Mouse (Mus musculus): ENCODE measurements around the gene Sytl2. TPM values are rescaled to one million over a fixed set of nuclear protein-coding genes. Genes with fewer than 3 reads are reported as not detected.

Gene Sytl2
- polyA plus RNA-seq, 1 experiment from 2014 or later = 10.0 TPM

GRCm38 (mm10) chr7:90282786-90283185 is 19.3 kb upstream of the Sytl2 start:
- H3K4me3 ChIP-seq (ENCODE audit: control insufficient read depth in 1 of 2, insufficient read depth in 1 of 2, low read depth in 1 of 2, low read length in 2 of 2) = no peak overlapping the region
- no peak for ATAC-seq (ENCODE audit: insufficient number of reproducible peaks, insufficient read depth, low FRiP score, low read depth)
- no peak overlapping the region for H3K9ac ChIP-seq (ENCODE audit: low read length)
- H3K36me3 ChIP-seq (ENCODE audit: control insufficient read depth, insufficient read depth, low read length) = no peaks in the 10 kb centered on the region
- H3K4me2 ChIP-seq (ENCODE audit: low read length) = no peak overlapping the region
- no peak overlapping the region for H3K27ac ChIP-seq (replicated peaks in 1 of 2; ENCODE audit: control insufficient read depth in 1 of 2, insufficient read depth in 1 of 2, low read depth in 2 of 2, low read length in 2 of 2)
- H3K27me3 ChIP-seq (ENCODE audit: control insufficient read depth, insufficient read depth, low read length) = no peaks in the 10 kb centered on the region
- 88% methylated on average over 1 of the region's 1 CpGs for WGBS
- H3K4me1 ChIP-seq (ENCODE audit: control insufficient read depth in 2 of 2, insufficient read depth in 2 of 2, low read length in 2 of 2) = peaks cover 3 to 8% of the 10 kb centered on the region in 2 experiments; a peak in 2 of 4 replicates
- no peaks in the 10 kb centered on the region for H3K9me3 ChIP-seq (ENCODE audit: control insufficient read depth, low read length)

- 63% methylated on average over 7 of the region's 7 CpGs for WGBS
- no peaks in the 10 kb centered on the region for H3K9me3 ChIP-seq (ENCODE audit: control insufficient read depth, low read length)
- H3K4me2 ChIP-seq (ENCODE audit: low read length) = no peak overlapping the region
- no peak overlapping the region for H3K27ac ChIP-seq (replicated peaks in 1 of 2; ENCODE audit: control insufficient read depth in 1 of 2, insufficient read depth in 1 of 2, low read depth in 2 of 2, low read length in 2 of 2)
- no peaks in the 10 kb centered on the region for H3K27me3 ChIP-seq (ENCODE audit: control insufficient read depth, insufficient read depth, low read length)
- no peak overlapping the region for H3K4me3 ChIP-seq (ENCODE audit: control insufficient read depth in 1 of 2, insufficient read depth in 1 of 2, low read depth in 1 of 2, low read length in 2 of 2)
- H3K36me3 ChIP-seq (ENCODE audit: control insufficient read depth, insufficient read depth, low read length) = no peaks in the 10 kb centered on the region
- H3K9ac ChIP-seq (ENCODE audit: low read length) = no peak overlapping the region
- no peak for ATAC-seq (ENCODE audit: insufficient number of reproducible peaks, insufficient read depth, low FRiP score, low read depth)
- peaks cover 3 to 8% of the 10 kb centered on the region in 2 experiments; a peak in 2 of 4 replicates for H3K4me1 ChIP-seq (ENCODE audit: control insufficient read depth in 2 of 2, insufficient read depth in 2 of 2, low read length in 2 of 2)
These were observed 17.3 kb upstream of the Sytl2 start for GRCm38 (mm10) chr7:90284793-90285192.

GRCm38 (mm10) chr7:90291885-90292284 is 10.2 kb upstream of the Sytl2 start:
- WGBS = 77% methylated on average over 6 of the region's 6 CpGs

GRCm38 (mm10) chr7:90302647-90303552 is 848 bp downstream of the Sytl2 start:
- Histone ChIP-seq H3K4me1 (ENCODE audit: control insufficient read depth in 2 of 2, insufficient read depth in 2 of 2, low read length in 2 of 2) (peaks cover 2 to 4% of the 10 kb centered on the region in 2 experiments; a peak in 1 of 4 replicates), H3K4me2 (ENCODE audit: low read length) (peak overlapping the region; percentile 99), H3K27me3 (ENCODE audit: control insufficient read depth, insufficient read depth, low read length) (no peaks in the 10 kb centered on the region), H3K9ac (ENCODE audit: low read length) (peak overlapping the region; percentile 71), H3K9me3 (ENCODE audit: control insufficient read depth, low read length) (no peaks in the 10 kb centered on the region), H3K36me3 (ENCODE audit: control insufficient read depth, insufficient read depth, low read length) (no peaks in the 10 kb centered on the region), H3K4me3 (ENCODE audit: control insufficient read depth in 1 of 2, insufficient read depth in 1 of 2, low read depth in 1 of 2, low read length in 2 of 2) (peak overlapping the region; percentile 65 to 73), H3K27ac (replicated peaks in 1 of 2; ENCODE audit: control insufficient read depth in 1 of 2, insufficient read depth in 1 of 2, low read depth in 2 of 2, low read length in 2 of 2) (no peak overlapping the region; a peak in 1 of 4 replicates)
- WGBS = 4% methylated on average over 27 of the region's 27 CpGs
- no peak for ATAC-seq (ENCODE audit: insufficient number of reproducible peaks, insufficient read depth, low FRiP score, low read depth)

More at GRCm38 (mm10) chr7:90291885-90292284, 10.2 kb upstream of the Sytl2 start:
- Histone ChIP-seq H3K4me3 (ENCODE audit: control insufficient read depth in 1 of 2, insufficient read depth in 1 of 2, low read depth in 1 of 2, low read length in 2 of 2) (no peak overlapping the region), H3K9me3 (ENCODE audit: control insufficient read depth, low read length) (no peaks in the 10 kb centered on the region), H3K27ac (replicated peaks in 1 of 2; ENCODE audit: control insufficient read depth in 1 of 2, insufficient read depth in 1 of 2, low read depth in 2 of 2, low read length in 2 of 2) (no peak overlapping the region), H3K36me3 (ENCODE audit: control insufficient read depth, insufficient read depth, low read length) (no peaks in the 10 kb centered on the region), H3K27me3 (ENCODE audit: control insufficient read depth, insufficient read depth, low read length) (no peaks in the 10 kb centered on the region), H3K4me2 (ENCODE audit: low read length) (no peak overlapping the region), H3K9ac (ENCODE audit: low read length) (no peak overlapping the region), H3K4me1 (ENCODE audit: control insufficient read depth in 2 of 2, insufficient read depth in 2 of 2, low read length in 2 of 2) (no peaks in the 10 kb centered on the region)
- ATAC-seq (ENCODE audit: insufficient number of reproducible peaks, insufficient read depth, low FRiP score, low read depth) = no peak

GRCm38 (mm10) chr7:90306079-90306478 is 4.0 kb downstream of the Sytl2 start:
- no peak for ATAC-seq (ENCODE audit: insufficient number of reproducible peaks, insufficient read depth, low FRiP score, low read depth)

GRCm38 (mm10) chr7:90306968-90307367 is 4.9 kb downstream of the Sytl2 start:
- Histone ChIP-seq H3K4me2 (ENCODE audit: low read length) (no peak overlapping the region), H3K4me3 (ENCODE audit: control insufficient read depth in 1 of 2, insufficient read depth in 1 of 2, low read depth in 1 of 2, low read length in 2 of 2) (no peak overlapping the region), H3K9me3 (ENCODE audit: control insufficient read depth, low read length) (no peaks in the 10 kb centered on the region), H3K27me3 (ENCODE audit: control insufficient read depth, insufficient read depth, low read length) (no peaks in the 10 kb centered on the region), H3K36me3 (ENCODE audit: control insufficient read depth, insufficient read depth, low read length) (no peaks in the 10 kb centered on the region), H3K27ac (replicated peaks in 1 of 2; ENCODE audit: control insufficient read depth in 1 of 2, insufficient read depth in 1 of 2, low read depth in 2 of 2, low read length in 2 of 2) (no peak overlapping the region), H3K4me1 (ENCODE audit: control insufficient read depth in 2 of 2, insufficient read depth in 2 of 2, low read length in 2 of 2) (peaks cover 2 to 4% of the 10 kb centered on the region in 2 experiments; a peak in 1 of 4 replicates), H3K9ac (ENCODE audit: low read length) (no peak overlapping the region)
- ATAC-seq (ENCODE audit: insufficient number of reproducible peaks, insufficient read depth, low FRiP score, low read depth) = no peak
- WGBS = 81% methylated on average over 1 of the region's 1 CpGs

More at GRCm38 (mm10) chr7:90306079-90306478, 4.0 kb downstream of the Sytl2 start:
- Histone ChIP-seq H3K4me1 (ENCODE audit: control insufficient read depth in 2 of 2, insufficient read depth in 2 of 2, low read length in 2 of 2) (peaks cover 2 to 4% of the 10 kb centered on the region in 2 experiments; a peak in 1 of 4 replicates), H3K4me3 (ENCODE audit: control insufficient read depth in 1 of 2, insufficient read depth in 1 of 2, low read depth in 1 of 2, low read length in 2 of 2) (no peak overlapping the region), H3K36me3 (ENCODE audit: control insufficient read depth, insufficient read depth, low read length) (no peaks in the 10 kb centered on the region), H3K27me3 (ENCODE audit: control insufficient read depth, insufficient read depth, low read length) (no peaks in the 10 kb centered on the region), H3K4me2 (ENCODE audit: low read length) (no peak overlapping the region), H3K27ac (replicated peaks in 1 of 2; ENCODE audit: control insufficient read depth in 1 of 2, insufficient read depth in 1 of 2, low read depth in 2 of 2, low read length in 2 of 2) (no peak overlapping the region), H3K9me3 (ENCODE audit: control insufficient read depth, low read length) (no peaks in the 10 kb centered on the region), H3K9ac (ENCODE audit: low read length) (no peak overlapping the region)
- WGBS = 54% methylated on average over 3 of the region's 3 CpGs

- WGBS = 67% methylated on average over 6 of the region's 6 CpGs
- no peaks in the 10 kb centered on the region for H3K27me3 ChIP-seq (ENCODE audit: control insufficient read depth, insufficient read depth, low read length)
- no peaks in the 10 kb centered on the region for H3K36me3 ChIP-seq (ENCODE audit: control insufficient read depth, insufficient read depth, low read length)
- no peak overlapping the region for H3K9ac ChIP-seq (ENCODE audit: low read length)
- H3K4me3 ChIP-seq (ENCODE audit: control insufficient read depth in 1 of 2, insufficient read depth in 1 of 2, low read depth in 1 of 2, low read length in 2 of 2) = no peak overlapping the region
- no peak overlapping the region for H3K27ac ChIP-seq (replicated peaks in 1 of 2; ENCODE audit: control insufficient read depth in 1 of 2, insufficient read depth in 1 of 2, low read depth in 2 of 2, low read length in 2 of 2)
- H3K4me1 ChIP-seq (ENCODE audit: control insufficient read depth in 2 of 2, insufficient read depth in 2 of 2, low read length in 2 of 2) = no peaks in the 10 kb centered on the region
- ATAC-seq (ENCODE audit: insufficient number of reproducible peaks, insufficient read depth, low FRiP score, low read depth) = no peak
- H3K9me3 ChIP-seq (ENCODE audit: control insufficient read depth, low read length) = no peaks in the 10 kb centered on the region
- H3K4me2 ChIP-seq (ENCODE audit: low read length) = no peak overlapping the region
These were observed 6.0 kb downstream of the Sytl2 start for GRCm38 (mm10) chr7:90308003-90308402.

All from heart, embryonic 14.5 days (tissue).